Mouse (Mus musculus): ENCODE data around the gene Scnn1a. TPM values are rescaled to one million over a fixed set of nuclear protein-coding genes. Genes with fewer than 3 reads are reported as not detected.

Gene Scnn1a
- polyA plus RNA-seq, 1 experiment from 2014 or later: 0.20 TPM

- H3K27me3 ChIP-seq (ENCODE audit: poor library complexity, severe bottlenecking): peaks cover 58% of the 10 kb centered on the region
- H3K27ac ChIP-seq: peak overlapping the region; percentile 83
- no peaks in the 10 kb centered on the region for H3K36me3 ChIP-seq (replicated peaks)
- DNase-seq (ENCODE audit: extremely low spot score, low spot score): peak; percentile 58
- H3K4me3 ChIP-seq: peak overlapping the region; percentile 69
- peaks cover 61% of the 10 kb centered on the region for H3K4me1 ChIP-seq
- H3K9me3 ChIP-seq: no peaks in the 10 kb centered on the region
- WGBS: under 1% methylated on average over 27 of the region's 27 CpGs
Observed at GRCm38 (mm10) chr6:125349575-125350230, 29.2 kb downstream of the Scnn1a start.

GRCm38 (mm10) chr6:125350231-125350994 is 30.0 kb downstream of the Scnn1a start:
- Histone ChIP-seq H3K4me3 (peak overlapping the region; percentile 69), H3K4me1 (peaks cover 68% of the 10 kb centered on the region), H3K27me3 (ENCODE audit: poor library complexity, severe bottlenecking) (peaks cover 58% of the 10 kb centered on the region), H3K27ac (peak overlapping the region; percentile 83), H3K9me3 (no peaks in the 10 kb centered on the region), H3K36me3 (replicated peaks) (no peaks in the 10 kb centered on the region)
- DNase-seq (ENCODE audit: extremely low spot score, low spot score): no peak
- 3% methylated on average over 20 of the region's 20 CpGs for WGBS

- 79% methylated on average over 2 of the region's 2 CpGs for WGBS
- peaks cover 73% of the 10 kb centered on the region for H3K4me1 ChIP-seq
Observed at GRCm38 (mm10) chr6:125350995-125351324, 30.5 kb downstream of the Scnn1a start.

GRCm38 (mm10) chr6:125351368-125352045 is 31.0 kb downstream of the Scnn1a start:
- Histone ChIP-seq H3K4me3 (no peak overlapping the region), H3K27ac (no peak overlapping the region), H3K27me3 (ENCODE audit: poor library complexity, severe bottlenecking) (peaks cover 62% of the 10 kb centered on the region), H3K36me3 (replicated peaks) (no peaks in the 10 kb centered on the region), H3K9me3 (no peaks in the 10 kb centered on the region), H3K4me1 (peaks cover 78% of the 10 kb centered on the region)
- DNase-seq (ENCODE audit: extremely low spot score, low spot score): no peak
- WGBS: 75% methylated on average over 8 of the region's 8 CpGs

More at GRCm38 (mm10) chr6:125350995-125351324, 30.5 kb downstream of the Scnn1a start:
- H3K27ac ChIP-seq: peak overlapping the region; percentile 83; the same call in 1 of the 2 replicates
- peak overlapping the region; percentile 69 for H3K4me3 ChIP-seq
- H3K36me3 ChIP-seq (replicated peaks): no peaks in the 10 kb centered on the region
- H3K9me3 ChIP-seq: no peaks in the 10 kb centered on the region
- DNase-seq (ENCODE audit: extremely low spot score, low spot score): no peak
- peaks cover 62% of the 10 kb centered on the region for H3K27me3 ChIP-seq (ENCODE audit: poor library complexity, severe bottlenecking)

GRCm38 (mm10) chr6:125352046-125352384 is 31.6 kb downstream of the Scnn1a start:
- Histone ChIP-seq H3K4me1 (peaks cover 78% of the 10 kb centered on the region), H3K27me3 (ENCODE audit: poor library complexity, severe bottlenecking) (peaks cover 62% of the 10 kb centered on the region), H3K9me3 (no peaks in the 10 kb centered on the region), H3K27ac (no peak overlapping the region), H3K4me3 (no peak overlapping the region), H3K36me3 (replicated peaks) (peaks cover under 1% of the 10 kb centered on the region)
- DNase-seq (ENCODE audit: extremely low spot score, low spot score): no peak
- 81% methylated on average over 5 of the region's 5 CpGs for WGBS

GRCm38 (mm10) chr6:125352811-125353210 is 32.4 kb downstream of the Scnn1a start:
- no peak overlapping the region for H3K27ac ChIP-seq
- WGBS: 57% methylated on average over 4 of the region's 4 CpGs
- DNase-seq (ENCODE audit: extremely low spot score, low spot score): no peak
- H3K36me3 ChIP-seq (replicated peaks): peaks cover 9% of the 10 kb centered on the region
- H3K4me3 ChIP-seq: no peak overlapping the region
- peaks cover 78% of the 10 kb centered on the region for H3K4me1 ChIP-seq
- H3K9me3 ChIP-seq: no peaks in the 10 kb centered on the region
- H3K27me3 ChIP-seq (ENCODE audit: poor library complexity, severe bottlenecking): peaks cover 58% of the 10 kb centered on the region

- H3K36me3 ChIP-seq (replicated peaks): peaks cover 13% of the 10 kb centered on the region
- 82% methylated on average over 11 of the region's 11 CpGs for WGBS
- peaks cover 77% of the 10 kb centered on the region for H3K4me1 ChIP-seq
- no peak overlapping the region for H3K27ac ChIP-seq
- H3K27me3 ChIP-seq (ENCODE audit: poor library complexity, severe bottlenecking): peaks cover 56% of the 10 kb centered on the region
- H3K4me3 ChIP-seq: no peak overlapping the region
- no peak for DNase-seq (ENCODE audit: extremely low spot score, low spot score)
- H3K9me3 ChIP-seq: no peaks in the 10 kb centered on the region
Observed at GRCm38 (mm10) chr6:125353221-125353620, 32.8 kb downstream of the Scnn1a start.

GRCm38 (mm10) chr6:125353655-125354054 is 33.2 kb downstream of the Scnn1a start:
- Histone ChIP-seq H3K36me3 (replicated peaks) (peaks cover 17% of the 10 kb centered on the region), H3K4me1 (peaks cover 73% of the 10 kb centered on the region), H3K9me3 (no peaks in the 10 kb centered on the region), H3K4me3 (no peak overlapping the region), H3K27me3 (ENCODE audit: poor library complexity, severe bottlenecking) (peaks cover 52% of the 10 kb centered on the region), H3K27ac (peak overlapping the region; percentile 48; the same call in 1 of the 2 replicates)
- WGBS: 77% methylated on average over 4 of the region's 4 CpGs
- DNase-seq (ENCODE audit: extremely low spot score, low spot score): no peak

GRCm38 (mm10) chr6:125354352-125355151 is 34.1 kb downstream of the Scnn1a start:
- Histone ChIP-seq H3K27me3 (ENCODE audit: poor library complexity, severe bottlenecking) (peaks cover 51% of the 10 kb centered on the region; the same call in 1 of the 2 replicates), H3K36me3 (replicated peaks) (peaks cover 25% of the 10 kb centered on the region), H3K4me1 (peaks cover 64% of the 10 kb centered on the region), H3K9me3 (no peaks in the 10 kb centered on the region), H3K4me3 (peak overlapping the region; percentile 32; the same call in 1 of the 2 replicates), H3K27ac (peak overlapping the region; percentile 68)
- DNase-seq (ENCODE audit: extremely low spot score, low spot score): no peak
- WGBS: 11% methylated on average over 14 of the region's 14 CpGs

- H3K27me3 ChIP-seq (ENCODE audit: poor library complexity, severe bottlenecking): peaks cover 53% of the 10 kb centered on the region
- H3K36me3 ChIP-seq (replicated peaks): peaks cover 29% of the 10 kb centered on the region
- WGBS: 8% methylated on average over 10 of the region's 10 CpGs
- peak overlapping the region; percentile 32 for H3K4me3 ChIP-seq
- DNase-seq (ENCODE audit: extremely low spot score, low spot score): no peak
- H3K9me3 ChIP-seq: no peaks in the 10 kb centered on the region
- peak overlapping the region; percentile 68 for H3K27ac ChIP-seq
- H3K4me1 ChIP-seq: peaks cover 60% of the 10 kb centered on the region
Observed at GRCm38 (mm10) chr6:125355197-125355741, 34.8 kb downstream of the Scnn1a start.

GRCm38 (mm10) chr6:125356264-125356663 is 35.8 kb downstream of the Scnn1a start:
- WGBS: 55% methylated on average over 8 of the region's 8 CpGs
- peaks cover 53% of the 10 kb centered on the region for H3K27me3 ChIP-seq (ENCODE audit: poor library complexity, severe bottlenecking)

GRCm38 (mm10) chr6:125357334-125357733 is 36.9 kb downstream of the Scnn1a start:
- DNase-seq (ENCODE audit: extremely low spot score, low spot score): no peak
- H3K27me3 ChIP-seq (ENCODE audit: poor library complexity, severe bottlenecking): peaks cover 54% of the 10 kb centered on the region
- peaks cover 62% of the 10 kb centered on the region for H3K4me1 ChIP-seq
- 91% methylated on average over 15 of the region's 15 CpGs for WGBS
- no peaks in the 10 kb centered on the region for H3K9me3 ChIP-seq
- H3K27ac ChIP-seq: no peak overlapping the region
- peaks cover 43% of the 10 kb centered on the region for H3K36me3 ChIP-seq (replicated peaks)
- H3K4me3 ChIP-seq: no peak overlapping the region

More at GRCm38 (mm10) chr6:125356264-125356663, 35.8 kb downstream of the Scnn1a start:
- Histone ChIP-seq H3K4me3 (no peak overlapping the region), H3K36me3 (replicated peaks) (peaks cover 37% of the 10 kb centered on the region), H3K9me3 (no peaks in the 10 kb centered on the region), H3K27ac (no peak overlapping the region), H3K4me1 (peaks cover 60% of the 10 kb centered on the region)
- DNase-seq (ENCODE audit: extremely low spot score, low spot score): no peak
